Comparison of ENCODE assay signal across 9 mouse cellular contexts in the genomic region with DNA sequence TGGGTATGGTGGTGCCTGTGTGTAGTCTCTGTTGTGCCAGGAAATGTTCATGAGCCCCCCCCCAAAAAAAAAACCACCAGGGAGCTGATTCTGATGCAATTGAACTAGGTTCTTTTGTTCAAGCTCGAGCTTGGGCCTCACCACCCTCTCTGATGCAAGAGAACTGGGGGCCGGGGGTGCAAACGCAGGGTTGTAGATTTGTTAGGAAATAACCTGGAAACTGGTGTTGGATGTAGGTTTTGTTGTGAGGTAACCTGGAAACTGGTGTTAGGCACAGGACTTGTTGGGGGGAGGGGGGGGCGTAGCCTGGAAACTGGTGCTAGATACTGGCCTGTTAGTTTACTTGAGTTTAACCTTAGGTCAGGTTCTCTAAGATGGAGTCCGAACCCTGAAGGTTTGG. TPM values are rescaled to one million over a fixed set of nuclear protein-coding genes. Genes with fewer than 3 reads are reported as not detected.
DNase-seq lines count a peak whose midpoint lies in the region; ATAC-seq and TF ChIP-seq lines count a peak whose summit lies in the region.
"Had no signal": no experiment of that assay in that cellular context is flagged by ENCODE, and none has a peak within 500 bp of the region (broad histone marks: within the 10 kb centered on the region; RNA-seq: fewer than 3 reads in every experiment).

No protein-coding gene starts in this region.

- no peaks in the 10 kb centered on the region for H3K27me3 ChIP-seq in erythroblast, embryonic 14.5 days (ENCODE audit: control insufficient read depth)
- H3K27me3 ChIP-seq in E14TG2a.4 (ENCODE audit: insufficient read depth, low read length), result no peaks in the 10 kb centered on the region
- H3K27me3 ChIP-seq in forebrain, embryonic 16.5 days (replicated peaks; ENCODE audit: control insufficient read depth, insufficient read depth, low read length), result no peaks in the 10 kb centered on the region
- H3K27me3 ChIP-seq in liver, postnatal 0 days (ENCODE audit: insufficient read depth, low read length), result no peaks in the 10 kb centered on the region

- no peak overlapping the region for H3K27ac ChIP-seq in forebrain, embryonic 16.5 days (ENCODE audit: low read length)
- peak overlapping the region; percentile 96 for H3K27ac ChIP-seq in liver, postnatal 0 days (ENCODE audit: low read depth)

- peak overlapping the region; percentile 100 for H3K4me3 ChIP-seq in erythroblast, embryonic 14.5 days (replicated peaks)
- H3K4me3 ChIP-seq in E14TG2a.4 (replicated peaks; ENCODE audit: low read length), result peak overlapping the region; percentile 99
- no peak overlapping the region for H3K4me3 ChIP-seq in forebrain, embryonic 16.5 days (replicated peaks; ENCODE audit: low read length)
- H3K4me3 ChIP-seq in liver, postnatal 0 days (ENCODE audit: low read depth, low read length), result peak overlapping the region; percentile 99

- TF ChIP-seq CTCF in E14TG2a.4 (conservative IDR thresholded peaks at IDR 0.05; ENCODE audit: low read length), result no peak
- TF ChIP-seq CTCF in liver, postnatal 0 days (IDR thresholded peaks at IDR 0.05; ENCODE audit: low read depth), result no peak

- H3K9me3 ChIP-seq in erythroblast, embryonic 14.5 days (ENCODE audit: control insufficient read depth, low read length), result no peaks in the 10 kb centered on the region
- H3K9me3 ChIP-seq in E14TG2a.4 (ENCODE audit: low read length), result no peaks in the 10 kb centered on the region
- no peaks in the 10 kb centered on the region for H3K9me3 ChIP-seq in forebrain, embryonic 16.5 days (ENCODE audit: control insufficient read depth, low read length)
- H3K9me3 ChIP-seq in liver, postnatal 0 days (ENCODE audit: low read length), result no peaks in the 10 kb centered on the region

- DNase-seq in liver, postnatal 0 days, result peak; percentile 54
- no peak for DNase-seq in embryo, embryonic 10.5 days (ENCODE audit: low spot score)
- no peak for DNase-seq in retina, postnatal 1 day
- DNase-seq in testis, postnatal 10 days (ENCODE audit: low spot score), result no peak
- DNase-seq: embryo, embryonic 11 days had no signal

- peak overlapping the region; percentile 92; the same call in 1 of the 2 replicates for H3K4me2 ChIP-seq in forebrain, embryonic 16.5 days (ENCODE audit: low read length)
- peak overlapping the region; percentile 80 for H3K4me2 ChIP-seq in liver, postnatal 0 days (ENCODE audit: low read depth, low read length)

- no peak overlapping the region for H3K9ac ChIP-seq in forebrain, embryonic 16.5 days (replicated peaks; ENCODE audit: low read depth, low read length)
- H3K9ac ChIP-seq in liver, postnatal 0 days (replicated peaks), result peak overlapping the region; percentile 76; the same call in 1 of the 2 replicates

- 85% methylated on average over 5 of the region's 5 CpGs for WGBS in forebrain, embryonic 16.5 days
- WGBS in liver, postnatal 0 days (ENCODE audit: insufficient replicate concordance), result 62% methylated on average over 5 of the region's 5 CpGs

- TF ChIP-seq EP300 in liver, postnatal 0 days (IDR thresholded peaks at IDR 0.05; ENCODE audit: low read depth), result no peak

- no peak for ATAC-seq in erythroblast, adult 5-6 weeks (replicated peaks; ENCODE audit: low FRiP score, poor library complexity, severe bottlenecking)
- no peak for ATAC-seq in forebrain, embryonic 16.5 days
- ATAC-seq in liver, postnatal 0 days, result no peak

- H3K36me3 ChIP-seq in erythroblast, embryonic 14.5 days (ENCODE audit: control insufficient read depth), result peaks cover 25% of the 10 kb centered on the region
- peaks cover 35% of the 10 kb centered on the region for H3K36me3 ChIP-seq in E14TG2a.4 (ENCODE audit: insufficient read depth, low read length)
- H3K36me3 ChIP-seq in forebrain, embryonic 16.5 days (ENCODE audit: control insufficient read depth, insufficient read depth), result peaks cover 8% of the 10 kb centered on the region
- H3K36me3 ChIP-seq in liver, postnatal 0 days (replicated peaks; ENCODE audit: insufficient read depth, low read length), result peaks cover 22% of the 10 kb centered on the region

- peaks cover 61% of the 10 kb centered on the region for H3K4me1 ChIP-seq in erythroblast, embryonic 14.5 days (ENCODE audit: control insufficient read depth)
- H3K4me1 ChIP-seq in E14TG2a.4 (replicated peaks; ENCODE audit: low read depth, low read length), result peaks cover 67% of the 10 kb centered on the region
- H3K4me1 ChIP-seq in forebrain, embryonic 16.5 days (replicated peaks; ENCODE audit: control insufficient read depth, insufficient read depth, low read length), result peaks cover 12% of the 10 kb centered on the region
- H3K4me1 ChIP-seq in liver, postnatal 0 days (ENCODE audit: insufficient read depth), result peaks cover 23% of the 10 kb centered on the region

RNA-seq across cellular contexts. Expression of a gene that starts 1.4 kb away (rescaled TPM):
- 5.3 and 6.5 TPM in 2 replicates for polyA plus RNA-seq in erythroblast, embryonic 14.5 days (2012)
- 17.5 and 29.0 TPM in 2 replicates for total RNA-seq in erythroblast, adult 5-6 weeks (2015; ENCODE audit: low replicate concordance)
- 17.3 and 18.9 TPM in 2 replicates for total RNA-seq in erythroblast, adult 5-6 weeks (2017; ENCODE audit: low replicate concordance)
- 33.2 and 39.6 TPM in 2 replicates for polyA plus RNA-seq in forebrain, embryonic 16.5 days (2015; fragmentation: Nextera tagmentation; extraction: Ambion mirVana)
- polyA plus RNA-seq in liver, postnatal 0 days (2015; fragmentation: Nextera tagmentation; extraction: Ambion mirVana), result 18.9 and 21.7 TPM in 2 replicates

RNA-seq across cellular contexts. Expression of a gene that starts 20.2 kb away (rescaled TPM):
- polyA plus RNA-seq in erythroblast, embryonic 14.5 days (2012), result not detected in 2 replicates
- total RNA-seq in erythroblast, adult 5-6 weeks (2015; ENCODE audit: low replicate concordance), result not detected in 2 replicates
- total RNA-seq in erythroblast, adult 5-6 weeks (2017; ENCODE audit: low replicate concordance), result not detected in 2 replicates
- not detected in 2 replicates for polyA plus RNA-seq in forebrain, embryonic 16.5 days (2015; fragmentation: Nextera tagmentation; extraction: Ambion mirVana)
- polyA plus RNA-seq in liver, postnatal 0 days (2015; fragmentation: Nextera tagmentation; extraction: Ambion mirVana), result not detected in 2 replicates
